Mouse (Mus musculus): ENCODE measurements around the gene Igsf3.

GRCm38 (mm10) chr3:101411626-101412025, 34.7 kb downstream of the Igsf3 start:
- TF ChIP-seq CTCF (IDR thresholded peaks at IDR 0.05; ENCODE audit: borderline replicate concordance, insufficient read depth, low read length): no peak
- TF ChIP-seq POLR2A (IDR thresholded peaks at IDR 0.05; ENCODE audit: low read depth, low read length): no peak
